Mouse (Mus musculus): Measurements from ENCODE around the gene Fkbp15.

DNA sequence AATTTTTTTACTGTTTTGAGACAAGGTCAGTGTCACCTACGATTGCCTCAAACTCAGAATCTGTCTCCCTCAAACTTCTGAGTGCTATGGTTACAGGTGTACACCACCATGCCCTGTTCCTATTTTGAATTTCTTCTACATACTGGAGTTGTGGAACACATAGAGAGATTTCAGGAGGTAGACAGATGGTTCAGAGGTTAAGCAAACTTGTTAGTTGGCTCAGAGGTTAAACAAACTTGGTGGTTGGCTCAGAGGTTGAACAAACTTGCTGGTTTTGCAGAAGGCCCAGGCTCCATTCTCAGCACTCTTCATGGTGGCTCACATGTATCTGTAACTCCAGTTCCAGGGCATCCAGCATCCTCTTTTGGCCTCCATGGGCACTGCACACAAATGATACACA, 23.8 kb upstream of the Fkbp15 start:
- TF ChIP-seq CTCF (IDR thresholded peaks at IDR 0.05) (no peak), EP300 (IDR thresholded peaks at IDR 0.05) (no peak)

All from lung, postnatal 0 days (tissue).